Mouse (Mus musculus) lung, postnatal 36 days (tissue): ENCODE data around the gene Pxylp1.
A peak's percentile ranks its signal among the peaks of the same experiment; 100 is the strongest.
"Not testable (repeated sequence)": the region's sequence is repeated elsewhere in the genome, so short reads cannot be mapped to it uniquely, and the experiment has no call there.

Source experiments
- DNase-seq: peaks from one replicate; pipeline ENCODE4 v3.0.0; 2022; ENCODE audit warnings: mixed read lengths

Pxylp1 gene

GRCm38 (mm10) chr9:96892546-96892945, at the start of gene Pxylp1:
Pxylp1 (minus strand) TSS chr9:96892669.
- no peak for DNase-seq

GRCm38 (mm10) chr9:96938887-96939286, 46.4 kb upstream of the Pxylp1 start:
- no peak for DNase-seq

GRCm38 (mm10) chr9:96936427-96936826, 44.0 kb upstream of the Pxylp1 start:
- not testable (repeated sequence) for DNase-seq

DNA sequence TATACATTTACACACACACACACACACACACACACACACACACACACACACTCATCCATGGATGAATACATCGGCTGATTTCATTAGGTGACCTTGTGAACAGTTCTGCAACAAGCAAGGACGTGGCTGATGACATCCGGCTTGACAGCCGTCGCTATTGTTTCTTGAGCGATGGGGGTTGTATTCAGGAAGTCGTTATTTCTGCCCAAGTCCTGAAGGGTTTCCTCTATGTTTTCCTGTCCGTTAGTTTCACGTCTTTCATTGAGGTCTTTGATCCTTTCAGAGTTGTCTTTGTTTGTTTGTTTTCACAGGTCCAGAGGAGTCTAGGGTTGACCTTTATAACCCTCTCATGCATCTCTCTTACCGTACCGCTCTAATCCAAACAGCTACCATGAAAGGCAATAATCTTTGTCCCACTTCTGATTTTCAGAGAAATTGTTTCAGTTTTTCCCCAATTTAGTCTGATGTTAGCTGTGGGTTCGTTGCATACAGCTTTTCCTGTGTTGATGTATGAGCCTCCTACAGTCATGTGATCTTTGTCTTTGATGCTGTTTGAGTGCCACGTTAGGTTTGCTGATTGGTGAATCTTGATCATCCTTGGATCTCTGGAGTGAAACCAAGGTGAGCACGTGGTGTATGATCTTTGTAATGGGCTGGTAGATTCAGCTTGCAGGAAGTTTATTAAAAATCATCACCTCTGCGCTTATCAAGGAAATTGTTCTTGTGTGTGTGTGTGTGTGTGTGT, 43.3 kb upstream of the Pxylp1 start:
- no peak for DNase-seq

- DNase-seq: no peak
Measured at GRCm38 (mm10) chr9:96934816-96935215, 42.3 kb upstream of the Pxylp1 start.

DNA sequence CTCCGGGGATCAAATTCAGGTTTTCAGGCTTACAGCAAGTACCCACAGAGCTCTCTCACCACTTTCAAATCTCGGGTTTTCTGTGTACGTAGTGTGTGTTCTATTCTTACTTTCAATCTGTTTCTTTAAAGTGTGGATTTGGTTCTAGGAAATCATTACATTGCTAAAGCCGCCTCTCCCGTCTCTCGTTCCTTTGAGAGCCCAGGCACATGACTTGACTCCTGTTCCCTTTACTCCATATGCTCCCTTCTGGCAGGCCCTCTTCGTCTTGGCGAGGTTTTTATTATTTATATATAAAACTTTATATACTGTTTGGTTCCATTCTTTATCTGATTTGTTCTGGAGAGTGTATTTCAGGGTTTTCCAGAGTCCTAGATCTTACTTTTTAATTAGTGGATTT, 40.3 kb upstream of the Pxylp1 start:
- no peak for DNase-seq

GRCm38 (mm10) chr9:96923577-96924316, 31.3 kb upstream of the Pxylp1 start:
- DNase-seq: no peak

DNA sequence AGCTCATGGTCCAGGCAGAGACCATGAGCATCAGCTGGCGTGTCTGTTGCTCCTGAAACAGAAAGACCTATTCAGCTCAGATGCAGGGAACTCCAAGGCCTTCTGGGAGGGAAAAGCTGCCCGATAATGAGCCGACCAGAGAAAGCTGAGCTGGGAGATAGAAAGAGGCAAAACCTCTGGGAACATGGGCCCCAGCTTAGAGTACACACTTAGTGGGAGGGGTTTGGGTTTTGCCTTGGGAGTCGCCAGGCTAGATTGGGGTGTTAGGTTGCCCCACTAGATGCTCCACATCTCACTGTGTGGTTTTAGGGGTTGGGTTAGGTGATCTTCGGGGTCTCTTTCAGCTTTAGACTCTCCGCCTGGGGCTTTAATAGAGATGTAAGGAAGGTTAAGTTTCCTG, 30.6 kb upstream of the Pxylp1 start:
- no peak for DNase-seq

DNA sequence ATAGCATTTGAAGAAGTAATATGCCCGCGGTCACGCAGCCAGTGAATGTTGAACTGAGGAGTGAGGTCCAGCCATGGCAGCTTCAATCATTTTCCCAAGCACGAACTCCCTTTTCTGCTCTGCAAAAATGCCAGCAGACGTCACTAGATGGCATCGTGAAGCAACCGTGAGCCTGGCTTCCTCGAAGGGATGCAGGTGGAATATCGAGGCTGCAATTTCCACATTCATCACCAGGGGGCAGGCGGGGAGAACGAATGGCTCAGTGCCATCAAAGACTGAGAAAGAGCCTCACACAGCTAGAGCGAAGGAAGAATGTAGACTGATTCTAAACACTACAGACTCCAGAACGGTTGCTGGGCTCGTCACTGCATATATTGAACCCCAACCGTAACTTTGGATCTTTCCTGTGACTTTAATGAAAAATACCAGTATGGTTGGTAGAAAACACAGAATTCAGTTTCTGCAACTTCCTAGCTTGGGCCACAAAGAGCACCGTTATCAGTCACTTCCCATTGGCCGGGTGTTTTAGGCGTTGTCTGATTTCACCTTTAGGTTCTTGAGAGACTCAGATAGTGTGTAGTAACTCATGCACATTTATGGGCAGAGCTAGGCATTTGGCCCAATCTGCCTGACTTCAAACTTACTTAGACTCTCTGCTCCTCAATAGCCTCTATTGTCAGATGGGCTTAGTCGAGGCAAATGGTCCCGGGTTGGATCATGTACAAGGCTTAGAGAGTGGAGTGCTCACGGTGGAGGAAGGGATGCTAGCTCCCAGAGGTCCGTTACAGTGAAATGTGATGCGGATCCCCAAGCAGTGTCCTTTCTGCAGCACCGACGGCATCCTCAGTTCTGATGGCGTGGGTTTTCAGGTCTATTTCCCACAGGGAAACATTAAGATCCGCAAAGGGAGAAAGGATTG, 24.4 kb upstream of the Pxylp1 start:
- peak; percentile 94 for DNase-seq

DNA sequence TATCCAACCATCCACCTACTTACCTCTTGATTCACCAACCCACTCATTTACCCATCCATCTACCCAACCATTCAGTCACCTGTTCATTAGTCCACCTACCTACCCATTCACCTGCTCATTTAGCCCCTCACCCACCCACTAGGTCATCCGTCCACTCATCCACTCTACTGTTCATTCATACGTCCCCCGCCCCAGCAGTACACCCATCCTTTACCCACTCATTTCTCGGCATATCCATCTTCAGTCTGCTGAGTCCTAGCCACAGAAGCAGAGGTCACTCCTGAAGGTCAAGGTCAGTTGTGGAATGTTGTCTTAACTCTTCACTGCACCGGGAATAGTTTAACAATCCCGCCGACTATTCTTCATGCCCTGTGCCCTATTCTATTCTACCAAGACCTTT, 23.6 kb upstream of the Pxylp1 start:
- no peak for DNase-seq

DNA sequence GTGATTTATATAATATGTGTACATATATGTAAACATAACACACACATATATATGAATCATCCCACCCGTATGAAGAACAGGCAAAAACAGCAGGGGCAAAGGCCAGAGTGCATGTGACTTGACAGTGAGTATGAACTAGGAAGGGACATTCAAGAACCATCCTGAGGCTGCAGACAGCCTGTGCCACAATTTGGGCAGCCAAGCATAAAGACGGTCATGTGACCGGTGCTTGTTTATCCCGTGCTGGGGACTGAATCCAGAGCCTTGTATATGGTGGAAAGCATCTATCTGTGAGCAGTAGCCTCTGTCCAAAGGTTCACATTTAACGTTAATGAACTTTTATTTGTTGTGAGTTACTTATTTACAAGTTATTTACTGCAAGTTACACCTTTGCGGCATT, 22.4 kb upstream of the Pxylp1 start:
- DNase-seq: no peak

GRCm38 (mm10) chr9:96914005-96914404, 21.5 kb upstream of the Pxylp1 start:
- no peak for DNase-seq

- DNase-seq: no peak
Measured at GRCm38 (mm10) chr9:96909503-96909902, 17.0 kb upstream of the Pxylp1 start.

GRCm38 (mm10) chr9:96908737-96909136, 16.3 kb upstream of the Pxylp1 start:
- no peak for DNase-seq

DNA sequence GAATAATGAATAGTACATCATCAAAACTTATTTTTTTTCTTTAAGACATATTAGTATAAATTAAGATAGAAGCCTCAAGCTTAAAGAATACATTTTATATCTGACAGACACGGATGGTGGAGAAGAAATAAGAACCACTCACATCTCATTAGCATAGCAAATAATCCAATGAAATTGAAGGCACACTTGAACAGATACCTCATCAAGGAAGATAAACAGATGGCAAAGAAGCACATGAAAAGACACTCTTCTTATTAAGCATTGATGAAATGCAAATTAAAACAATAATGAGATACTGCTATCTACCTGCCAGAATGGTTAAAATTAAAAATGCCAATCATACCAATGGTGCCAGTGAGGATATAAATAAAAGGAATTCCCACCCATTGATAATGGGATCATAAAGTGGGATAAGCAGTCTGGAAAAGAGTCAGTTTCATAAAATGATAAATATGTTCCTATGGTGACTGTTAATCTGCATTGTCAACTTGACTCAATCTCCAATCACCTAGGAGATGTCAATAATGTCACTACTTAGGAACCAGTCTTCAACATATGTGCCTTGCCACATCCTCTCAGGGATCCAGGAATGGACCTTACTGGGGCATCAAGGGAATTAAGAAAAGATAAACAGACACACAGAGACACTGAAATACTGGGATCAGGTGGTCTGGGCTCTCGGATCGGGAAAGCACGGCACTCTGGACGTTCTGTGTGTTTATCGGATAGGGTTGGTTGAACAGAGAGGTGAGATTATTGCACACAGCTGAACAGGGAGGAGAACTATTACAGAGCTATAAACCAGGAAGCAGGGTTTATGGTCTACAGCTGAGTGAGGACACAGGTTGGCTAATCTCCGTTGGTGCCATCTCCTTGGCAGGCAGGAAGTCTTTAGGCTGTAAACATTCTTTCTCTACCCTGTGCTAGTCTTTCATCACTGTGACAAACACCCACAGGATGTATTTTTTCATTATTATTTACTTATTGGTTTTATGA, 12.2 kb upstream of the Pxylp1 start:
- no peak for DNase-seq

DNA sequence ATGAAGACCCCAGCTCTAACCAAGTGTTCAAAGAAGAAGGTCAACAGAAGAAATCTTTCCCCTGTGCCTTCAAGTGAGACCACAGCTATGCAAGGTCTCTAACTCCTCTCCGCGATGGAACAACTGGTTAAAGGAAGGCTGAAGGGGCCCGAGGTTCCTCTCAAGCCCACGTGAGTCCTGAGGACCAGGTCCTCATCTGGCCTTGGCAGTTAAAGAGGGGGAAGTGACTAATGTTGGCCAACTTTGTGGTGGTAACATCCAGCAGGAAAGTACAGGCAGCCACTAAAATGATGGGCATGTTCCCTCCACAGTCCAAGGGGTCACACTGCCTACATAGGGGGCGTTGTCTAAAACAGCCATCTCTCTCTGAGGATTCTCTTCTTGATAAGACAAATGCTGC, 7.2 kb upstream of the Pxylp1 start:
- no peak for DNase-seq

- no peak for DNase-seq
Measured at GRCm38 (mm10) chr9:96899004-96899403, 6.5 kb upstream of the Pxylp1 start.

DNA sequence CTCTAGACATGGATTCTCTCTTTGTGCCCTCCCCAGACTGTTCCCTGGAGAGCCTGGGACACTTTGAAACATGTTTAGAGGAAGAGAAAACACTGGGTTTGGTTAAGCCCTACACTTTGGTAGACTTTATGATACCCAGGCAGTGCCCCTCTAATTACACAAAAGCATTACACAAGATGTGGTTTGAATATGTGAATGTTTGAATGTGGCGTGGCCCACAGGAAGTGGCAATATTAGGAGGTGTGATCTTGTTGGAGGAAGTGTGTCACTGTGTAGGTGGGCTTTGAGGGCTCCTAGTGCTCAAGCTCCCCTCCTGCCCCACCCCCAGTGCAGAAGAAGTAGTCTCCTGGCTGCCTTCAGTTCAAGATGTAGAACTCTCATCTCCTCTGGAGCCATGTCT, 4.2 kb upstream of the Pxylp1 start:
- no peak for DNase-seq

DNA sequence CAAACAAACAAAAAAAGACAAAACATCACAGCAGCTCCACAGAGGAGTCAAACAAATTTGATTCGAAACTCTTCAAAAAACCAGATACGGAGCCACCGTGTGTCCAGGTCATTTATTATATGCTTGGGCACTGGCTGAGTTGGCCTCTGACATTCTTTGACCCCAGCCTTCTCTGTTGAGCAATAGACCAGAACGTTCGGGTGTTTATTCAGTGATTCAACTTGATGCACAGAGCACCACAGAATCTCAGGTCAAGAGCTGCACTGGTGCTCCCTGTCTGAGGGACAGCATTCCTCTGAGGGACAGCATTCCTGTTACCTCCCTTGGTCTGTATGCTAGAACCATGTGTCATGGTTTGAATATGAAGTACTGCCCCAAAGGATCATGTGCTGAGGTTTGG, 1.1 kb upstream of the Pxylp1 start:
- DNase-seq: no peak

DNA sequence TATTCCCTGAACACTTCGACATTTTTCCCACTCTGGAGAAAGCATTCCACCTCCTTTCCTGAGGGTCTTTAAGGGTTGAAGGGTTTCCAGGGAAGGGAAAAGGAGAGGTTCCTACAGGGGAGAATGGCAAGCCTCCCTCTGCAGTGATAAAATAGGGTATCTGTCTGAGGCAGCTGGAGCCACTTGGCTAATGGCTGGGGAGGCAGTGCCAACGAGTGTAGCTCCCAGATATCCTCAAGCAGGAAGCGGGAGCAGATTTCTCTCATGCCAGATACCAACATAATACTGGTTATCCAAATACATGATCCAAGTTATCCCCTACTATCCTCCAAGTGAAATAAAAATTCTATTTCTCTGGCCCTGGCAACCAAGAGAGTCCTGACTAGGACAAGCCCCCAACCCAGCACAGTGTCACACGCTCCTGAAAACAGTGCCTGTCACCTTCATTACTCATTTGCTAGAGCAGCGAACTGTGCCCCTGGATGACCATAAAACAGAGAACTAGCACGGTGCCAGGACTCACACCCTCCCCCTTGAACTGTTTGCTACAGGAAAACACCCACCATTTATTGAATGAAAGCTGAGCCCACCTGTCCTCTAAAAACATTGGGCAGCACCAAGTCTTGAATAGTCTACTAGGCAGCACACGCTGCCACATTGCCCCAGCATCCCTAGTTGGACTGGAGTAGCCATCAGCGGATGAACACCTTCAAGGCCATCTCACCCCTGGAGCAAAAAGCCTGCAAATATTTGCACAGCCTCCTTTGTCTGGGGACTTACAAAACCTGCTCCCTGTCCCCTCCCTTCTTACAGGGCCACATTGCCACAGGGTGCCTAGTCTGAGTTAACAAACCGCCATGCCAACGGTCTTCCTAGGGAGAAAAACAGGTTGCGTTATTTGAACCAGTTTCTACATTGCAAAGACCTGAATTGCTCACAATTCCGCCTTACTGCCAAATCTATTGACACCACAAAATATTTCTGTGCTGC, 833 bp downstream of the Pxylp1 start:
- no peak for DNase-seq

DNA sequence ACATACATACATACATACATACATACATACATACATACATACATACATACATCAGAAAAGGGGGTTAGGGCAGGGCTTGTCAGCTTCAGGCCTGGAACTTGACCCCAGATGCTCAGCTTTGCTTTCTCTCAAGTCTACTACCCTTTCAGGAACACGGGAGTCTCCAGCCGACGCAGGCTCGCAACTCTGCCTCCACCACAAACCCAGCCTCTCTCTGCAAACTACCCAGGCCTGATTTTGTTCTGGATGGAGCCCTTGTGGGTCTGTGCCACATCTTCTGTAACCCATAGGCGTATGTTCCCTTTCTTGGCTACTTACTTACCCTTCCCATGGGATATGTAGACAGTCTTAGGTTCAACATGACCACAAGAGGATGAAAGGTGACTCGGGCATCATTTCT, 1.7 kb downstream of the Pxylp1 start:
- no peak for DNase-seq
